In the genomic region with DNA sequence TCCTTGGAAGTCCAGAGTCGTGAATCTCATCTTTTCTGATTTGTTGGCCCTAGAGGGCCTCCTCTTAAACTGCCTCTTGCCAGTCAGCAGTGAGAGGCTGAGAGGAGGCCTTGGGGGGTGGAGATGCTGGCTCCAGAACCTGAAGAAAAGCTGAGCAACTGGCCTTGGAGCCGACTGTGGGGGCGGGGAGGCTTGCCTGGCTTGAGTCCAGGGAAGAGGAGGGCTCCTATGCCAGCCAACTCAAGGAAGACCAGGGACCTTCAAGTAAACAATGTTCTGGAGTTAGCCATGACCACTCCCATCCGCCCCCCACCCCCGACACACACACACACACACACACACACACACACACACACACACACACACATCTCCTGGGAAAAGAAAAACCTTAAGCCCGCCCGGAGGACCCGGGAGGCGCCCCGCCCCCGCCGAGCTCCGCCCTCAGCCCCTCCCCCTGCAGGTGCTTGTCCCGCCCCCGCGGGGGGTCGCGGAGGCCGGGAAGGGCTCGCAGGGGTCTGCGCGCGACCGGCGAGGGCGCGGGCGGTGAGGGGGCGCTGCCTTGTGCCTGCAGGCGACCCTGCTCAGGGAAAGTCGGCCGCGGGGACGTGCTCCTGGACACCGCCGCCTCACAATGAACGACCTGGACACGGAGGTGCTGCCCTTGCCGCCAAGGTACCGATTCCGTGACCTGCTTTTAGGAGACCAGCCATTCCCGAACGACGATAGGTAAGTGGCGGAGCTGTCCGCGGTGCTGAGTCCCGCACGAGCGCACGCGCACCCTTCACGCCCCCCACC, we compare ENCODE assay signal across 8 mouse cellular contexts. TPM values are rescaled to one million over a fixed set of nuclear protein-coding genes. Genes with fewer than 3 reads are reported as not detected.
A peak's percentile ranks its signal among the peaks of the same experiment; 100 is the strongest.
DNase-seq lines count a peak whose midpoint lies in the region; ATAC-seq and TF ChIP-seq lines count a peak whose summit lies in the region.

Gene Kcnt1, plus strand, starts transcription at position 398 of the 795 bp plus-strand sequence.

- DNase-seq in NIH3T3 (ENCODE audit: low read depth) = peak; percentile 47
- peak; percentile 42 for DNase-seq in embryo, embryonic 9.5 days (ENCODE audit: extremely low spot score)
- DNase-seq in hindbrain, embryonic 11.5 days (ENCODE audit: low spot score) = peak; percentile 55
- DNase-seq in left cerebral cortex, adult 2 months (ENCODE audit: extremely low spot score in 1 of 2, low spot score in 2 of 2) = peak; percentile 50 to 60
- peak; percentile 53 to 69 for DNase-seq in lung, postnatal 4 days

- peak within 1 kb of the TSS; percentile 98 for H3K4me2 ChIP-seq in hindbrain, embryonic 11.5 days (replicated peaks; ENCODE audit: low read depth, low read length)
- H3K4me2 ChIP-seq in stomach, embryonic 14.5 days (replicated peaks; ENCODE audit: low read depth, low read length) = peak within 1 kb of the TSS; percentile 95

- peak within 1 kb of the TSS; percentile 83 for H3K4me3 ChIP-seq in E14TG2a.4 (replicated peaks; ENCODE audit: low read length)
- H3K4me3 ChIP-seq in hindbrain, embryonic 11.5 days (ENCODE audit: low read depth, low read length) = peak within 1 kb of the TSS; percentile 48
- H3K4me3 ChIP-seq in left cerebral cortex, adult 2 months = peak within 1 kb of the TSS; percentile 61
- H3K4me3 ChIP-seq in stomach, embryonic 14.5 days (ENCODE audit: low read depth, low read length) = peak within 1 kb of the TSS; percentile 38

- WGBS in hindbrain, embryonic 11.5 days = under 1% methylated on average over 30 of the region's 53 CpGs
- WGBS in stomach, embryonic 14.5 days = 2% methylated on average over 51 of the region's 53 CpGs

- TF ChIP-seq CTCF in E14TG2a.4 (conservative IDR thresholded peaks at IDR 0.05; ENCODE audit: low read length) = no peak
- TF ChIP-seq CTCF in left cerebral cortex, adult 2 months (IDR thresholded peaks at IDR 0.05) = no peak

- no peaks in the 10 kb centered on the region for H3K36me3 ChIP-seq in E14TG2a.4 (ENCODE audit: insufficient read depth, low read length)
- no peaks in the 10 kb centered on the region for H3K36me3 ChIP-seq in hindbrain, embryonic 11.5 days (ENCODE audit: control insufficient read depth, insufficient read depth, low read length)
- no peaks in the 10 kb centered on the region for H3K36me3 ChIP-seq in stomach, embryonic 14.5 days (ENCODE audit: control insufficient read depth, insufficient read depth, low read length)

- H3K9me3 ChIP-seq in E14TG2a.4 (ENCODE audit: low read length) = no peaks in the 10 kb centered on the region
- H3K9me3 ChIP-seq in hindbrain, embryonic 11.5 days (ENCODE audit: control insufficient read depth, low read length) = no peaks in the 10 kb centered on the region
- H3K9me3 ChIP-seq in stomach, embryonic 14.5 days (ENCODE audit: control insufficient read depth, low read depth, low read length) = no peaks in the 10 kb centered on the region

- H3K27ac ChIP-seq in hindbrain, embryonic 11.5 days (ENCODE audit: low read depth, low read length) = no peak within 1 kb of the TSS
- H3K27ac ChIP-seq in left cerebral cortex, adult 2 months = peak within 1 kb of the TSS; percentile 85
- H3K27ac ChIP-seq in stomach, embryonic 14.5 days (ENCODE audit: low read length) = no peak within 1 kb of the TSS

- H3K4me1 ChIP-seq in E14TG2a.4 (replicated peaks; ENCODE audit: low read depth, low read length) = peaks cover 13% of the 10 kb centered on the region
- no peaks in the 10 kb centered on the region for H3K4me1 ChIP-seq in hindbrain, embryonic 11.5 days (replicated peaks; ENCODE audit: control insufficient read depth, insufficient read depth, low read length)
- peaks cover 7% of the 10 kb centered on the region for H3K4me1 ChIP-seq in stomach, embryonic 14.5 days (ENCODE audit: control insufficient read depth, insufficient read depth, low read length)

- peaks cover 61% of the 10 kb centered on the region for H3K27me3 ChIP-seq in E14TG2a.4 (ENCODE audit: insufficient read depth, low read length)
- peaks cover 15% of the 10 kb centered on the region; the same call in 1 of the 2 replicates for H3K27me3 ChIP-seq in hindbrain, embryonic 11.5 days (ENCODE audit: control insufficient read depth, insufficient read depth, low read length)
- H3K27me3 ChIP-seq in stomach, embryonic 14.5 days (ENCODE audit: control insufficient read depth, insufficient read depth, low read length) = peaks cover 4% of the 10 kb centered on the region; the same call in 1 of the 2 replicates

- ATAC-seq in hindbrain, embryonic 11.5 days (ENCODE audit: low FRiP score) = 0 out of 2 replicates have a peak, but pooled peaks have one; percentile 35
- 0 out of 2 replicates have a peak, but pooled peaks have one; percentile 18 for ATAC-seq in stomach, embryonic 14.5 days (ENCODE audit: insufficient number of reproducible peaks, insufficient read depth, low FRiP score, low read depth)
- ATAC-seq in erythroid progenitor cell, adult 5-6 weeks (replicated peaks; ENCODE audit: low FRiP score, poor library complexity, severe bottlenecking) = no peak

- intact Hi-C loops in left cerebral cortex, adult 2 months (cut with DNase I) = loop anchor here (2.0 kb wide), 1 partner anchor 21 kb away; no protein-coding TSS in a partner anchor

- no peak within 1 kb of the TSS for H3K9ac ChIP-seq in hindbrain, embryonic 11.5 days (ENCODE audit: low read depth, low read length)
- H3K9ac ChIP-seq in stomach, embryonic 14.5 days (replicated peaks; ENCODE audit: low read depth, low read length) = no peak within 1 kb of the TSS

RNA-seq across cellular contexts. Expression of gene Kcnt1, which starts in this region (rescaled TPM):
- 0.64 and 0.86 TPM in 2 replicates for polyA plus RNA-seq in hindbrain, embryonic 11.5 days (2014; fragmentation: Nextera tagmentation; extraction: Ambion mirVana)
- 100 to 1,000 TPM; 127 to 142 TPM for total RNA-seq in left cerebral cortex, adult 2 months (2021)
- polyA plus RNA-seq in stomach, embryonic 14.5 days (2014; fragmentation: Nextera tagmentation; extraction: Ambion mirVana) = 0.59 and 0.80 TPM in 2 replicates
- not detected in 2 replicates for total RNA-seq in erythroid progenitor cell, adult 5-6 weeks (2015; ENCODE audit: low replicate concordance)
- not detected in 2 replicates for total RNA-seq in erythroid progenitor cell, adult 5-6 weeks (2017; ENCODE audit: low replicate concordance)

Comparison
In these comparisons a context has a peak if more than half of its experiments do, and no peak if none do; other contexts are left out.
1. RNA of gene Kcnt1 (total RNA-seq): 127 to 142 TPM in left cerebral cortex, adult 2 months; not detected in erythroid progenitor cell, adult 5-6 weeks; every median in the first group is over 100 times any median in the second.
2. Peak in DNase-seq, ATAC-seq, H3K4me3 ChIP-seq and H3K4me2 ChIP-seq in hindbrain, embryonic 11.5 days; RNA of the gene not detected or under 1 TPM.
3. Peak in ATAC-seq, H3K4me3 ChIP-seq and H3K4me2 ChIP-seq in stomach, embryonic 14.5 days; RNA of the gene not detected or under 1 TPM.
4. Peak in every context shown above with its lines, with median percentiles within 50 percentile points of each other: H3K4me3 ChIP-seq and DNase-seq.